Mouse (Mus musculus): Measurements from ENCODE around the gene Patl1. TPM values are rescaled to one million over a fixed set of nuclear protein-coding genes. Genes with fewer than 3 reads are reported as not detected.
A peak's percentile ranks its signal among the peaks of the same experiment; 100 is the strongest.
"Not testable (repeated sequence)": the region's sequence is repeated elsewhere in the genome, so short reads cannot be mapped to it uniquely, and the experiment has no call there.

Patl1 gene
- 21.7 and 24.3 TPM in 2 replicates for polyA plus RNA-seq (2014; fragmentation: Nextera tagmentation; extraction: Ambion mirVana)

- DNase-seq (ENCODE audit: low spot score), result peak; percentile 98
- Histone ChIP-seq H3K9ac (ENCODE audit: low read depth, low read length) (peak within 1 kb of the TSS; percentile 94), H3K27ac (ENCODE audit: low read depth, low read length) (peak within 1 kb of the TSS; percentile 89), H3K9me3 (ENCODE audit: control insufficient read depth, low read length) (no peaks in the 10 kb centered on the region), H3K4me2 (peak within 1 kb of the TSS; percentile 90), H3K4me3 (ENCODE audit: low read depth, low read length) (peak within 1 kb of the TSS; percentile 96), H3K36me3 (ENCODE audit: control insufficient read depth, insufficient read depth, low read length) (no peaks in the 10 kb centered on the region; the same call in 1 of the 2 replicates), H3K27me3 (replicated peaks; ENCODE audit: control insufficient read depth, insufficient read depth, low read length) (no peaks in the 10 kb centered on the region), H3K4me1 (replicated peaks; ENCODE audit: control insufficient read depth, insufficient read depth, low read length) (peaks cover 15% of the 10 kb centered on the region)
- peak; percentile 97 for ATAC-seq (replicated peaks; ENCODE audit: low FRiP score)
- WGBS, result under 1% methylated on average over 52 of the region's 53 CpGs
These were observed at the start of gene Patl1 for GRCm38 (mm10) chr19:11912037-11912532. Patl1 (plus strand) TSS chr19:11912399.

- H3K27ac ChIP-seq (ENCODE audit: low read depth, low read length), result no peak overlapping the region
- H3K4me1 ChIP-seq (replicated peaks; ENCODE audit: control insufficient read depth, insufficient read depth, low read length), result no peaks in the 10 kb centered on the region
- H3K9me3 ChIP-seq (ENCODE audit: control insufficient read depth, low read length), result no peaks in the 10 kb centered on the region
- no peaks in the 10 kb centered on the region for H3K36me3 ChIP-seq (ENCODE audit: control insufficient read depth, insufficient read depth, low read length)
- DNase-seq (ENCODE audit: low spot score) (no peak), ATAC-seq (replicated peaks; ENCODE audit: low FRiP score) (no peak)
- no peak overlapping the region for H3K4me3 ChIP-seq (ENCODE audit: low read depth, low read length)
- no peaks in the 10 kb centered on the region for H3K27me3 ChIP-seq (replicated peaks; ENCODE audit: control insufficient read depth, insufficient read depth, low read length)
- WGBS, result 73% methylated on average over 2 of the region's 2 CpGs
- no peak overlapping the region for H3K9ac ChIP-seq (ENCODE audit: low read depth, low read length)
- H3K4me2 ChIP-seq, result no peak overlapping the region
These were observed 44.4 kb upstream of the Patl1 start for GRCm38 (mm10) chr19:11867837-11868236.

- no peak for DNase-seq (ENCODE audit: low spot score)
- H3K4me2 ChIP-seq, result no peak within 1 kb of the TSS
- no peak within 1 kb of the TSS for H3K4me3 ChIP-seq (ENCODE audit: low read depth, low read length)
- no peaks in the 10 kb centered on the region for H3K27me3 ChIP-seq (replicated peaks; ENCODE audit: control insufficient read depth, insufficient read depth, low read length)
- no peaks in the 10 kb centered on the region for H3K36me3 ChIP-seq (ENCODE audit: control insufficient read depth, insufficient read depth, low read length)
- no peaks in the 10 kb centered on the region for H3K9me3 ChIP-seq (ENCODE audit: control insufficient read depth, low read length)
- no peak within 1 kb of the TSS for H3K9ac ChIP-seq (ENCODE audit: low read depth, low read length)
- no peaks in the 10 kb centered on the region for H3K4me1 ChIP-seq (replicated peaks; ENCODE audit: control insufficient read depth, insufficient read depth, low read length)
- 31% methylated on average over 1 of the region's 1 CpGs for WGBS
- ATAC-seq (replicated peaks; ENCODE audit: low FRiP score), result no peak
- no peak within 1 kb of the TSS for H3K27ac ChIP-seq (ENCODE audit: low read depth, low read length)
These were observed 37.2 kb upstream of the Patl1 start, which contains the start of gene Olfr1419 for GRCm38 (mm10) chr19:11875006-11875405. Olfr1419 (minus strand) TSS chr19:11875106.

GRCm38 (mm10) chr19:11878404-11878803, 33.8 kb upstream of the Patl1 start:
- H3K27me3 ChIP-seq (replicated peaks; ENCODE audit: control insufficient read depth, insufficient read depth, low read length); H3K4me3 ChIP-seq (ENCODE audit: low read depth, low read length); DNase-seq (ENCODE audit: low spot score); H3K4me2 ChIP-seq; H3K9ac ChIP-seq (ENCODE audit: low read depth, low read length); H3K27ac ChIP-seq (ENCODE audit: low read depth, low read length); H3K4me1 ChIP-seq (replicated peaks; ENCODE audit: control insufficient read depth, insufficient read depth, low read length); H3K9me3 ChIP-seq (ENCODE audit: control insufficient read depth, low read length); ATAC-seq (replicated peaks; ENCODE audit: low FRiP score); H3K36me3 ChIP-seq (ENCODE audit: control insufficient read depth, insufficient read depth, low read length): not testable (repeated sequence)
- 43% methylated on average over 22 of the region's 22 CpGs for WGBS

- no peaks in the 10 kb centered on the region for H3K4me1 ChIP-seq (replicated peaks; ENCODE audit: control insufficient read depth, insufficient read depth, low read length)
These were observed 25.9 kb upstream of the Patl1 start, which contains the start of gene Olfr1420 for GRCm38 (mm10) chr19:11886265-11886664. Olfr1420 (plus strand) TSS chr19:11886565.

GRCm38 (mm10) chr19:11911021-11911420, 1.2 kb upstream of the Patl1 start:
- Histone ChIP-seq H3K4me1 (replicated peaks; ENCODE audit: control insufficient read depth, insufficient read depth, low read length) (peaks cover 15% of the 10 kb centered on the region), H3K36me3 (ENCODE audit: control insufficient read depth, insufficient read depth, low read length) (no peaks in the 10 kb centered on the region; the same call in 1 of the 2 replicates), H3K27ac (ENCODE audit: low read depth, low read length) (no peak overlapping the region), H3K9ac (ENCODE audit: low read depth, low read length) (peak overlapping the region; percentile 66; the same call in 1 of the 2 replicates), H3K4me2 (peak overlapping the region; percentile 84), H3K4me3 (ENCODE audit: low read depth, low read length) (peak overlapping the region; percentile 96), H3K27me3 (replicated peaks; ENCODE audit: control insufficient read depth, insufficient read depth, low read length) (no peaks in the 10 kb centered on the region), H3K9me3 (ENCODE audit: control insufficient read depth, low read length) (no peaks in the 10 kb centered on the region)
- no peak for DNase-seq (ENCODE audit: low spot score)
- 56% methylated on average over 5 of the region's 5 CpGs for WGBS
- ATAC-seq (replicated peaks; ENCODE audit: low FRiP score), result no peak

More at GRCm38 (mm10) chr19:11886265-11886664, 25.9 kb upstream of the Patl1 start, which contains the start of gene Olfr1420:
- Histone ChIP-seq H3K27me3 (replicated peaks; ENCODE audit: control insufficient read depth, insufficient read depth, low read length) (no peaks in the 10 kb centered on the region), H3K4me3 (ENCODE audit: low read depth, low read length) (no peak within 1 kb of the TSS), H3K36me3 (ENCODE audit: control insufficient read depth, insufficient read depth, low read length) (no peaks in the 10 kb centered on the region), H3K9me3 (ENCODE audit: control insufficient read depth, low read length) (no peaks in the 10 kb centered on the region), H3K9ac (ENCODE audit: low read depth, low read length) (no peak within 1 kb of the TSS), H3K4me2 (no peak within 1 kb of the TSS), H3K27ac (ENCODE audit: low read depth, low read length) (no peak within 1 kb of the TSS)
- ATAC-seq (replicated peaks; ENCODE audit: low FRiP score), result no peak
- no peak for DNase-seq (ENCODE audit: low spot score)
- 29% methylated on average over 1 of the region's 1 CpGs for WGBS

- ATAC-seq (replicated peaks; ENCODE audit: low FRiP score) (peak; percentile 8), DNase-seq (ENCODE audit: low spot score) (no peak)
- WGBS, result 2% methylated on average over 17 of the region's 17 CpGs
- Histone ChIP-seq H3K9me3 (ENCODE audit: control insufficient read depth, low read length) (no peaks in the 10 kb centered on the region), H3K27ac (ENCODE audit: low read depth, low read length) (peak overlapping the region; percentile 74), H3K4me1 (replicated peaks; ENCODE audit: control insufficient read depth, insufficient read depth, low read length) (peaks cover 15% of the 10 kb centered on the region), H3K4me3 (ENCODE audit: low read depth, low read length) (peak overlapping the region; percentile 96), H3K36me3 (ENCODE audit: control insufficient read depth, insufficient read depth, low read length) (no peaks in the 10 kb centered on the region; the same call in 1 of the 2 replicates), H3K9ac (ENCODE audit: low read depth, low read length) (peak overlapping the region; percentile 66), H3K27me3 (replicated peaks; ENCODE audit: control insufficient read depth, insufficient read depth, low read length) (no peaks in the 10 kb centered on the region), H3K4me2 (peak overlapping the region; percentile 84)
These were observed 596 bp upstream of the Patl1 start for GRCm38 (mm10) chr19:11911603-11912002.

GRCm38 (mm10) chr19:11912533-11913121, 428 bp downstream of the Patl1 start:
- H3K9ac ChIP-seq (ENCODE audit: low read depth, low read length), result peak overlapping the region; percentile 94
- H3K4me3 ChIP-seq (ENCODE audit: low read depth, low read length), result peak overlapping the region; percentile 96
- no peaks in the 10 kb centered on the region for H3K9me3 ChIP-seq (ENCODE audit: control insufficient read depth, low read length)
- DNase-seq (ENCODE audit: low spot score), result peak; percentile 73
- peak; percentile 53 for ATAC-seq (replicated peaks; ENCODE audit: low FRiP score)
- WGBS, result under 1% methylated on average over 45 of the region's 54 CpGs
- no peaks in the 10 kb centered on the region for H3K27me3 ChIP-seq (replicated peaks; ENCODE audit: control insufficient read depth, insufficient read depth, low read length)
- H3K27ac ChIP-seq (ENCODE audit: low read depth, low read length), result peak overlapping the region; percentile 89
- peaks cover 15% of the 10 kb centered on the region for H3K4me1 ChIP-seq (replicated peaks; ENCODE audit: control insufficient read depth, insufficient read depth, low read length)
- H3K4me2 ChIP-seq, result peak overlapping the region; percentile 90
- H3K36me3 ChIP-seq (ENCODE audit: control insufficient read depth, insufficient read depth, low read length), result no peaks in the 10 kb centered on the region; the same call in 1 of the 2 replicates

GRCm38 (mm10) chr19:11915804-11916203, 3.6 kb downstream of the Patl1 start:
- H3K27ac ChIP-seq (ENCODE audit: low read depth, low read length), result no peak overlapping the region
- H3K4me1 ChIP-seq (replicated peaks; ENCODE audit: control insufficient read depth, insufficient read depth, low read length), result peaks cover 15% of the 10 kb centered on the region
- H3K36me3 ChIP-seq (ENCODE audit: control insufficient read depth, insufficient read depth, low read length), result no peaks in the 10 kb centered on the region; the same call in 1 of the 2 replicates
- WGBS, result 82% methylated on average over 2 of the region's 2 CpGs
- no peak overlapping the region for H3K4me3 ChIP-seq (ENCODE audit: low read depth, low read length)
- no peak overlapping the region for H3K9ac ChIP-seq (ENCODE audit: low read depth, low read length)
- no peaks in the 10 kb centered on the region for H3K9me3 ChIP-seq (ENCODE audit: control insufficient read depth, low read length)
- H3K27me3 ChIP-seq (replicated peaks; ENCODE audit: control insufficient read depth, insufficient read depth, low read length), result no peaks in the 10 kb centered on the region
- H3K4me2 ChIP-seq, result no peak overlapping the region
- DNase-seq (ENCODE audit: low spot score), result no peak
- ATAC-seq (replicated peaks; ENCODE audit: low FRiP score), result no peak

Data from liver, embryonic 11.5 days (tissue).